Mouse (Mus musculus) stomach, postnatal 0 days (tissue): Measurements from ENCODE around the gene Cadps2. TPM values are rescaled to one million over a fixed set of nuclear protein-coding genes. Genes with fewer than 3 reads are reported as not detected.

Experiments used
- ATAC-seq: fragments of 200-750 bp; cut with Nextera tagmentation; 2 replicates; pipeline ENCODE4 v1.8.0; 2017; ENCODE audit not compliant: low FRiP score, low TSS enrichment
- DNase-seq: peaks from one replicate; pipeline ENCODE4 v3.0.0-alpha.2; 2016; ENCODE audit warnings: low spot score
- H3K27ac ChIP-seq: fragments of 300-500 bp; sonication (generic); replicated peaks from 2 replicates; pipeline ENCODE4 v1.5.1; 2014; ENCODE audit warnings: mild to moderate bottlenecking, control low read depth
- H3K27me3 ChIP-seq: fragments of 300-500 bp; sonication (generic); 2 replicates; pipeline ENCODE4 v1.6.1; 2014; ENCODE audit warnings: low read length; ENCODE audit not compliant: control insufficient read depth, insufficient read depth
- H3K36me3 ChIP-seq: fragments of 300-500 bp; sonication (generic); 2 replicates; pipeline ENCODE4 v1.6.1; 2014; ENCODE audit warnings: low read length, mixed read lengths; ENCODE audit not compliant: control insufficient read depth, insufficient read depth
- H3K4me1 ChIP-seq: fragments of 300-500 bp; sonication (generic); replicated peaks from 2 replicates; pipeline ENCODE4 v1.6.1; 2014; ENCODE audit warnings: antibody characterized with exemption; ENCODE audit not compliant: control insufficient read depth, insufficient read depth
- H3K4me2 ChIP-seq: fragments of 300-500 bp; sonication (generic); replicated peaks from 2 replicates; pipeline ENCODE4 v1.6.1; 2014; ENCODE audit warnings: low read depth, mild to moderate bottlenecking, control low read depth, moderate library complexity
- H3K4me3 ChIP-seq: fragments of 300-500 bp; sonication (generic); 2 replicates; pipeline ENCODE4 v1.5.1; 2014; ENCODE audit warnings: low read depth, low read length, control low read depth
- H3K9ac ChIP-seq: fragments of 300-500 bp; sonication (generic); 2 replicates; pipeline ENCODE4 v1.6.1; 2014; ENCODE audit warnings: mild to moderate bottlenecking, low read length, control low read depth, mixed read lengths
- H3K9me3 ChIP-seq: fragments of 300-500 bp; sonication (generic); 2 replicates; pipeline ENCODE4 v1.6.1; 2016; ENCODE audit warnings: low read length; ENCODE audit not compliant: control insufficient read depth
- CTCF ChIP-seq: IDR thresholded peaks from 2 replicates; pipeline ENCODE4 v1.5.1; 2016; ENCODE audit warnings: antibody characterized with exemption, low read depth, mild to moderate bottlenecking, moderate library complexity
- EP300 ChIP-seq: optimal IDR thresholded peaks from 2 replicates; pipeline ENCODE3; 2016; ENCODE audit warnings: antibody characterized with exemption
- WGBS: fragments of 180-500 bp; shearing (Covaris S2); extraction: QIAGEN DNeasy Blood & Tissue Kit; methylation state at CpG from one replicate; pipeline ENCODE4 v1.1.7; 2014; 5-methylcytosine and 5-hydroxymethylcytosine counted together
- polyA plus RNA-seq: library from polyadenylated mRNA; unstranded; fragments of >200 nt; fragmentation: Nextera tagmentation; extraction: Ambion mirVana; gene quantifications from 2 replicates; pipeline ENCODE4 v1.2.1, GENCODE M21; 2015

The Cadps2 gene
- 4.8 and 5.1 TPM in 2 replicates for polyA plus RNA-seq

DNA sequence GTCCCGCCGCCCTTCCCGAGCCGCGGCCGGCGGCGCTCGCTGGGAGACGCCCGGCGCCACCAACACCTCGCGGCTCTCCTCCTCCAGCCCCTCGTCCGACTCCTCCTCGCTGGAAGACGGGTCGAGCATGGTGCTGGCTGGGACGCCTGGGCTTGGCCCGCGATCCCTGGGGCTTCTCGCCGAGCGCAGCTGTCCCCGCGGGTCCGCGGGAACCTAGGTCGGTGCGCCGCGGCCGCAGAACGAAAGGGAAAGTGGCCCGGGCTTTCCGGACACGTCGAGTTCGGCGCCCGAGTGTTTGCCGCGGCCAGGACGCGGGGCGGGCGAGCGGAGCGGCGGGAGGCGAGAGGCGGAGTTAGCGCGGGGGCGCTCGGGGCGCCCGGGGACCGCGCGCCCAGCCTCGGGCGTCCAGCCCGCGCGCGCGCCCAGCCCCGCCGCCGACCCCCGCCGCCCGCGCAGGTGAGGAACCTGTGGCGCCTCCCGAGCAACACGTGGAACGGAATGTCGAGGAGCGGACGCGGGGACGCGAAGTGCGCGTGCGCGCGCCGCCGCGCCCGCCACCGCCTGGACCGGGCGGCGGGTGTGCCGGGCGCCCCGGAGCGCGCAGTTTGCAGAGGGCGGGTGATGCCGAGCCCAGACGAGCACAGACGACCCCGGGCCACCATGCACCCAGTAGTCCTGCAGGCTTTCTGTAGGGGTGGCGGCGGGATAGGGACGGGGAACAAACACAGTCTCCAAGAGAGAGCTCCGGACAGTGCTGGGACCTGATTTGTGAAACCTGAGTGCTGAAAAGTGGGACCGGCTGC lies at the start of gene Cadps2:
Gene Cadps2 (minus strand): TSS at position 413 of the 803 bp plus-strand sequence.
- no peaks in the 10 kb centered on the region; the same call in 1 of the 2 replicates for H3K27me3 ChIP-seq
- peak within 1 kb of the TSS; percentile 78 for H3K9ac ChIP-seq
- no peaks in the 10 kb centered on the region for H3K4me1 ChIP-seq
- peak within 1 kb of the TSS; percentile 80 for H3K27ac ChIP-seq
- H3K9me3 ChIP-seq, result no peaks in the 10 kb centered on the region
- under 1% methylated on average over 81 of the region's 114 CpGs for WGBS
- ATAC-seq, result peak; percentile 88
- peak; percentile 80 for DNase-seq
- peak within 1 kb of the TSS; percentile 79 for H3K4me3 ChIP-seq
- no peak for TF ChIP-seq CTCF
- TF ChIP-seq EP300, result no peak
- H3K36me3 ChIP-seq, result no peaks in the 10 kb centered on the region
- peak within 1 kb of the TSS; percentile 89 for H3K4me2 ChIP-seq

DNA sequence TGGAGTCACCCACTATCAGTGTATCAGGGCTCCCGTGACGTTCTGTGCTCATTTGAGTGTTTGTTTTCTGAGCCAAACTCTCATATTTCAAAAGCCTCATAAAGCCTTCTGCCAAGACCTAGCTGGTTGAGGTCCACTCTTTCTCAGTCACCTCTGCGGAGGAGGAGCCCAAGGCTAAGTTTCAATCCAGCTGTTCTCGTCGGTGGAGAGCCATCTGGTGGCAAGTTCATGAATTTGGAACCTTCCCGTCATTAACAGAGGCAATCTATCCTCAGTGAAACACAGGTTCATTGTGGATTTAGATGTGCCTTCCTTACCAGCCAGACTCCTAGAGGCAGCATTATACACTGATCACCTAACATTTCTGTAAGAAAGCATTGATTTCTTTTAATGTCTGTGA lies 47.2 kb upstream of the Cadps2 start:
- peak; percentile 57 for DNase-seq
- ATAC-seq, result no peak
- TF ChIP-seq EP300 (no peak), CTCF (peak; percentile 83)
- Histone ChIP-seq H3K4me1 (no peaks in the 10 kb centered on the region), H3K9ac (no peak overlapping the region), H3K36me3 (no peaks in the 10 kb centered on the region), H3K4me3 (no peak overlapping the region), H3K9me3 (no peaks in the 10 kb centered on the region), H3K27me3 (no peaks in the 10 kb centered on the region), H3K27ac (no peak overlapping the region), H3K4me2 (no peak overlapping the region)
- 8% methylated on average over 6 of the region's 6 CpGs for WGBS

DNA sequence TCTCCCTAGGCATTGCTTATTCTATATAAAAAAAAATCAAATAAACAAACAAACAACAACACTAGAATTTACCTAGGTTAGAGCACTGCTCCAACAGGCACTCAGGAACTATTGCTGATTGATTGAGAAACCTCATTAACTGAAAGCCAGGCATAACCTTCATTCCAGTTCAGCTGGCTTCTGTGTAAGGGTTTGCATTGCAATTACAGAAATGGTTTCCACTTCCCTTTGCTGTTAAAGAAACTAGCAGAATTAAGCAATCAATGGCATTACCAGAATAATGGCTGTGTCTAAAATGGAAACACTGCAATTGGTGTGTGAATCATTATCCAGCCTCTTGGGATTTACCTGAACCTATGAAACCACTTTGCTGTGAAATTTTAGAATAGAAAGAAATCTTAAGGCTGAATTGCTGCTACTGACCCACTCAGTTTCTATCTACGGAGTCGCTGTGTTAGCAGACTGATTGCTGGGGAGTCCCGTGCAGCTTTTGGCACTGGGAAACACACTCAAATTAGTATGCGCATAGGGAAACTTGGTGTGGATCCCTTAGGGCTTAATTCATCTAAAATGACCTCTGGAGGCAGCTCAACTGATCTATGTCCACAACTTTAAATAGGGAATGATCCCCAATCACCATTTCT lies 37.7 kb upstream of the Cadps2 start:
- WGBS, result 90% methylated on average over 4 of the region's 4 CpGs
- H3K36me3 ChIP-seq, result no peaks in the 10 kb centered on the region
- H3K4me3 ChIP-seq, result no peak overlapping the region
- no peaks in the 10 kb centered on the region for H3K27me3 ChIP-seq
- H3K4me1 ChIP-seq, result no peaks in the 10 kb centered on the region
- no peak overlapping the region for H3K4me2 ChIP-seq
- DNase-seq (no peak), ATAC-seq (no peak)
- TF ChIP-seq CTCF (no peak), EP300 (no peak)
- no peak overlapping the region for H3K27ac ChIP-seq
- H3K9ac ChIP-seq, result no peak overlapping the region
- H3K9me3 ChIP-seq, result no peaks in the 10 kb centered on the region

DNA sequence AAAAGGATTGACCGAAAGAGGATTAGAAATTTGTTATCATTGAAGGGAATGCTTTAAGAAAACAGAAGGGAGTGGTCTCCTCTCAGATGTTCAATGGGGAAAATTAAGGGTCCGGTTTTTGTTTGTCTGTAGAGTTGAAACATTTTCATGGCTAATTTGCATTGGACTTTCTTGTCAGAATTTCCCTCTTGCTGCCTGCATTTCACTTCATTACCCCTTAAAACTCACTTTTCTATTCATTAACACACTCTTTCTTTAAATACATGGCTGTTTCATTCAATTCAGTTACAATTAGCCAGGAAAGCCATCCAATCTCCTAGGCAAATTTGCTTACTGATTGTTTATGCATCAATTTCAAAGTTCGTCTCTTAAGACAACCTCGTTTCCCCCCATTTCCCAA lies 37.1 kb upstream of the Cadps2 start:
- WGBS, result 70% methylated on average over 4 of the region's 4 CpGs
- H3K27ac ChIP-seq, result no peak overlapping the region
- no peak overlapping the region for H3K4me3 ChIP-seq
- no peaks in the 10 kb centered on the region for H3K27me3 ChIP-seq
- H3K9ac ChIP-seq, result no peak overlapping the region
- H3K9me3 ChIP-seq, result no peaks in the 10 kb centered on the region
- no peak for DNase-seq
- no peak for ATAC-seq
- no peaks in the 10 kb centered on the region for H3K36me3 ChIP-seq
- TF ChIP-seq EP300 (no peak), CTCF (no peak)
- H3K4me2 ChIP-seq, result no peak overlapping the region
- H3K4me1 ChIP-seq, result no peaks in the 10 kb centered on the region

DNA sequence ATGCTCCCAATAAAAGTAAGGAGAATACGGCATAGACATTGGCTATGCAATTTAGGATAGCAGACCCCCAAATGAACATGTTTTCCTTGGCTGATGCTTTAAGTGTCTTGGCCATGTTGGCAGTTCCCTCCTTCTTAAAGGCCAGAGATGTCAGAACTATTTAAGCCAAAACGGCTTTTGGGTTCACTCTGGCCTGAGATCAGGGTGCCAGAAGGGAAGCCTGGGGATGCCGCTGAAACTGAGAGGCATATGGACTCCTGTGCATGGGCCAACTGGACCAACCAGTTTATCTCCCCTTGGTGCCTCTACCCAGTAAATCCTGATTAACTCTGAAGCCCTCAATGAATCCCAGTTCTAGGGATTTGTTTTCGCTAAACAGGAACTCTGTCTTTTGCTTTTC lies 34.6 kb upstream of the Cadps2 start:
- Histone ChIP-seq H3K4me1 (no peaks in the 10 kb centered on the region), H3K4me2 (no peak overlapping the region), H3K9me3 (no peaks in the 10 kb centered on the region), H3K27ac (no peak overlapping the region), H3K36me3 (no peaks in the 10 kb centered on the region), H3K27me3 (no peaks in the 10 kb centered on the region), H3K4me3 (no peak overlapping the region), H3K9ac (no peak overlapping the region)
- DNase-seq (no peak), ATAC-seq (no peak)
- 80% methylated on average over 4 of the region's 4 CpGs for WGBS
- TF ChIP-seq CTCF (no peak), EP300 (no peak)

- Histone ChIP-seq H3K4me3 (no peak overlapping the region), H3K4me2 (no peak overlapping the region), H3K27me3 (no peaks in the 10 kb centered on the region), H3K36me3 (no peaks in the 10 kb centered on the region), H3K4me1 (no peaks in the 10 kb centered on the region), H3K9me3 (no peaks in the 10 kb centered on the region), H3K9ac (no peak overlapping the region), H3K27ac (no peak overlapping the region)
- ATAC-seq (no peak), DNase-seq (no peak)
- TF ChIP-seq CTCF, result no peak
- TF ChIP-seq EP300, result no peak
- 70% methylated on average over 3 of the region's 3 CpGs for WGBS
These were observed 34.0 kb upstream of the Cadps2 start for GRCm38 (mm10) chr6:23873231-23873630.
